Mouse (Mus musculus) intestine, postnatal 0 days (tissue): ENCODE data around the gene Basp1. TPM values are rescaled to one million over a fixed set of nuclear protein-coding genes. Genes with fewer than 3 reads are reported as not detected.

Experiments
- ATAC-seq: fragments of 200-750 bp; cut with Nextera tagmentation; 2 replicates; pipeline ENCODE4 v1.8.0; 2017; ENCODE audit warnings: mild to moderate bottlenecking, moderate TSS enrichment, moderate library complexity
- H3K27ac ChIP-seq: fragments of 300-500 bp; sonication (generic); 2 replicates; pipeline ENCODE4 v1.5.1; 2014; ENCODE audit warnings: mild to moderate bottlenecking, low read depth, low read length, moderate library complexity
- H3K27me3 ChIP-seq: fragments of 300-500 bp; sonication (generic); replicated peaks from 2 replicates; pipeline ENCODE4 v1.6.1; 2014; ENCODE audit warnings: low read length, mixed read lengths; ENCODE audit not compliant: control insufficient read depth, insufficient read depth
- H3K36me3 ChIP-seq: fragments of 300-500 bp; sonication (generic); 2 replicates; pipeline ENCODE4 v1.6.1; 2014; ENCODE audit warnings: mild to moderate bottlenecking, moderate library complexity; ENCODE audit not compliant: control insufficient read depth, insufficient read depth
- H3K4me1 ChIP-seq: fragments of 300-500 bp; sonication (generic); replicated peaks from 2 replicates; pipeline ENCODE4 v1.6.1; 2014; ENCODE audit warnings: antibody characterized with exemption, low read length, mixed read lengths; ENCODE audit not compliant: control insufficient read depth, insufficient read depth
- H3K4me2 ChIP-seq: fragments of 300-500 bp; sonication (generic); replicated peaks from 2 replicates; pipeline ENCODE4 v1.6.1; 2014; ENCODE audit warnings: low read depth, mild to moderate bottlenecking, moderate library complexity
- H3K4me3 ChIP-seq: fragments of 300-500 bp; sonication (generic); 2 replicates; pipeline ENCODE4 v1.5.1; 2014; ENCODE audit warnings: low read depth, low read length
- H3K9ac ChIP-seq: fragments of 300-500 bp; sonication (generic); 2 replicates; pipeline ENCODE4 v1.6.1; 2014; ENCODE audit warnings: mild to moderate bottlenecking, low read depth, low read length
- H3K9me3 ChIP-seq: fragments of 300-500 bp; sonication (generic); 2 replicates; pipeline ENCODE4 v1.6.1; 2016; ENCODE audit warnings: mixed run types; ENCODE audit not compliant: control insufficient read depth
- CTCF ChIP-seq: sonication (generic); IDR thresholded peaks from 2 replicates; pipeline ENCODE4 v1.5.1; 2016; ENCODE audit warnings: low read depth, mild to moderate bottlenecking, control low read depth, antibody characterized with exemption, moderate library complexity
- WGBS: fragments of 180-500 bp; shearing (Covaris S2); extraction: QIAGEN DNeasy Blood & Tissue Kit; methylation state at CpG from one replicate; pipeline ENCODE4 v1.1.7; 2014; 5-methylcytosine and 5-hydroxymethylcytosine counted together
- polyA plus RNA-seq: library from polyadenylated mRNA; unstranded; fragments of >200 nt; fragmentation: Nextera tagmentation; extraction: Ambion mirVana; gene quantifications from 2 replicates; pipeline ENCODE4 v1.2.1, GENCODE M21; 2015

Basp1 gene
- polyA plus RNA-seq, 1 experiment from 2014 or later, result 14.1 TPM

GRCm38 (mm10) chr15:25443140-25443790, 29.7 kb upstream of the Basp1 start:
- Histone ChIP-seq H3K9me3 (no peaks in the 10 kb centered on the region), H3K27me3 (no peaks in the 10 kb centered on the region), H3K4me2 (no peak overlapping the region), H3K36me3 (no peaks in the 10 kb centered on the region), H3K4me3 (no peak overlapping the region), H3K9ac (no peak overlapping the region), H3K27ac (no peak overlapping the region), H3K4me1 (no peaks in the 10 kb centered on the region)
- no peak for TF ChIP-seq CTCF
- WGBS, result 76% methylated on average over 8 of the region's 8 CpGs
- ATAC-seq, result no peak

DNA sequence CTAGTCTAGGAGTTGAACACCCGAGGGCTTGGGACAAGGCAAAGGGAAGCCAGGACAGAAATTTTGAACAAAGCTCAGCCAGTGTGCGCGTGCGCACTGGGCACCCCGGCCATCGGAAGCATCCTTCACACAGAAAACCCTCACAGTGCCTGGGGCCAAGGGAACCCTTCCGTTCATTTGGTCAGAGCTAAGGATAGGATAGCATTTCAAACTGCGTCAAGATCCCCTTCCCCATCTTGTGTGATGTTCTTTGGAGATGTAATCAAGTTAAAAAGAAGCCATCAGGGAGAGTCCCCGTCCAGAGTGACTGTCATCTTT, 28.3 kb upstream of the Basp1 start:
- WGBS, result 83% methylated on average over 9 of the region's 9 CpGs
- Histone ChIP-seq H3K36me3 (no peaks in the 10 kb centered on the region), H3K4me3 (no peak overlapping the region), H3K9me3 (no peaks in the 10 kb centered on the region), H3K9ac (no peak overlapping the region), H3K27me3 (no peaks in the 10 kb centered on the region), H3K4me2 (no peak overlapping the region), H3K4me1 (no peaks in the 10 kb centered on the region), H3K27ac (no peak overlapping the region)
- no peak for ATAC-seq
- no peak for TF ChIP-seq CTCF

DNA sequence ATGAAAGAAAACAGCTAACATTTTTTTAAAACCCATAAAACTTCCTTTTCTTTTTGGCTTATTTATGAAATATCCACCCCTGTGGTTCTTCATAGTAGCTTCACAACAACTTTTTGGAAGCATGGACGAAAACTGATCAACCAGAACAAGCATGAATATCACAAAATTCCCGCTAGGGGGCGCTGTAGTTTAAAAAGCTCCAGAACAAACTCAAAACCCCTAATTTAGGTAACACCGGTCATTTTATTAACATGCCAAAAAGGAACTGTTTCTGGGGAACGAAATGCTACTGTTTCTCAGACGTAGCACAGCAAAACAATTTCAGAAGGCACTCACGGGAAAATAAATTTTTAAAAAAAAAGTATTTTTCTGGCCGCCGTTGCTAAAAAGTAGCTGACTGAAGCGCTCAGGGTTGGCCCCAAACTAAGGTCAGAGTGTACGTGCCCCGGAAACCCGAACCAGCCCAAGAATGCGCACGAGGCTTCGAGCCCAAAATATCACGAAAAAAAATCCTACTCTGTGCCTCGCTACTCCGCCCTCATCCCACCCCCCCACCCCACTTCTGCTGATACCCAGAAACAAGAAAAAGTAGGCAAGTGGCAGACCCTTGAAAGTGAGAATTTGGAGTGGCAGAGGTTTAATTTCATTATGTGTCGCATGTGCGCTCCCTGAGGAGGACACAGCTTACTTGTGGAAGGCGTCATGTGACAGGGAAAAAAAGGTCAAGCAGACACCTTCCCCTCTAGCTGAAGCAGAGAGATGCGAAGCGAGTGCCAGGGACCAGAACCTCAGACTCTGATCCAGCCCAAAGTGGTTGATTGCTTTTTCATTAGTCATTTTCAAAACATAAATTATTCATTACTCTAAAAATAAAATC, 27.7 kb upstream of the Basp1 start:
- Histone ChIP-seq H3K27ac (no peak overlapping the region), H3K36me3 (no peaks in the 10 kb centered on the region), H3K4me3 (peak overlapping the region; percentile 16; the same call in 1 of the 2 replicates), H3K4me2 (peak overlapping the region; percentile 54), H3K9ac (no peak overlapping the region), H3K4me1 (no peaks in the 10 kb centered on the region), H3K27me3 (no peaks in the 10 kb centered on the region), H3K9me3 (no peaks in the 10 kb centered on the region)
- WGBS, result 25% methylated on average over 24 of the region's 24 CpGs
- no peak for ATAC-seq
- TF ChIP-seq CTCF, result peak; percentile 77

GRCm38 (mm10) chr15:25440317-25440716, 26.8 kb upstream of the Basp1 start:
- no peaks in the 10 kb centered on the region for H3K36me3 ChIP-seq
- no peaks in the 10 kb centered on the region for H3K4me1 ChIP-seq
- H3K27me3 ChIP-seq, result no peaks in the 10 kb centered on the region
- no peak for TF ChIP-seq CTCF
- WGBS, result 82% methylated on average over 8 of the region's 8 CpGs
- H3K4me2 ChIP-seq, result no peak overlapping the region
- H3K9me3 ChIP-seq, result no peaks in the 10 kb centered on the region
- no peak overlapping the region for H3K4me3 ChIP-seq
- no peak overlapping the region for H3K27ac ChIP-seq
- no peak overlapping the region for H3K9ac ChIP-seq
- no peak for ATAC-seq

GRCm38 (mm10) chr15:25432341-25432740, 18.8 kb upstream of the Basp1 start:
- no peak for TF ChIP-seq CTCF
- Histone ChIP-seq H3K4me3 (no peak overlapping the region), H3K36me3 (no peaks in the 10 kb centered on the region), H3K9me3 (no peaks in the 10 kb centered on the region), H3K27ac (no peak overlapping the region), H3K4me2 (no peak overlapping the region), H3K9ac (no peak overlapping the region), H3K4me1 (no peaks in the 10 kb centered on the region), H3K27me3 (no peaks in the 10 kb centered on the region)
- no peak for ATAC-seq
- WGBS, result 88% methylated on average over 1 of the region's 1 CpGs

DNA sequence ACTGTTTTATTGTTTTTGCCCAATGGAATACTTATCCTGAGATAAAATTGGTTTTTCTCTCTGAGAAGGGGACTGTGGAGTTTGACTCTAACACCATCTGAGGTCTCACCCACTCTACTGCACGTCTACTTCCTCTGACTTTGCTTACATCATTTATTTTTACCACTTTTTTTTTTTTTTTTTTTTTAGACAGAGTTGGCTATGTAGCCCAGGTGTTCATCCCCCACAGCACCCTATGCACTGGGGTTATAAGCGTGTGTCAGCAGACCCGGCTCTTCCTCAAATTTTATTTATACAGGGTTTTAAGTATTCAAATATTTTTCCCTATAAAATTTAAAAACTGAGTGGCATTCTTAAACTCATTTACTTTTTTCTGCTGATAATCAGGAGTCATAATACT, 16.6 kb upstream of the Basp1 start:
- H3K9ac ChIP-seq, result no peak overlapping the region
- H3K27ac ChIP-seq, result no peak overlapping the region
- H3K27me3 ChIP-seq, result no peaks in the 10 kb centered on the region
- no peaks in the 10 kb centered on the region for H3K4me1 ChIP-seq
- no peaks in the 10 kb centered on the region for H3K9me3 ChIP-seq
- no peaks in the 10 kb centered on the region for H3K36me3 ChIP-seq
- no peak overlapping the region for H3K4me2 ChIP-seq
- no peak overlapping the region for H3K4me3 ChIP-seq
- ATAC-seq, result no peak
- WGBS, result 70% methylated on average over 3 of the region's 3 CpGs
- TF ChIP-seq CTCF, result no peak
